Mouse (Mus musculus) liver, embryonic 15.5 days (tissue): ENCODE data around the gene Ccs. TPM values are rescaled to one million over a fixed set of nuclear protein-coding genes. Genes with fewer than 3 reads are reported as not detected.

Experiments used
- polyA plus RNA-seq: library from polyadenylated mRNA; unstranded; fragments of >200 nt; fragmentation: Nextera tagmentation; extraction: Ambion mirVana; gene quantifications from 2 replicates; pipeline ENCODE4 v1.2.1, GENCODE M21; 2015

Ccs gene
- polyA plus RNA-seq, 1 experiment from 2014 or later, result 52.4 TPM

Other genes starting within 250 kb of the Ccs start
- 0.43 and 0.46 TPM in 2 replicates for gene Lrfn4, start 223.7 kb downstream of the Ccs start, polyA plus RNA-seq
- 24.1 and 25.3 TPM in 2 replicates for gene Rce1, start 213.7 kb downstream of the Ccs start, polyA plus RNA-seq
- 0.40 and 0.71 TPM in 2 replicates for gene Gm960, start 140.7 kb downstream of the Ccs start, polyA plus RNA-seq
- gene Sptbn2, start 128.2 kb downstream of the Ccs start, polyA plus RNA-seq, result 0.05 and 0.10 TPM in 2 replicates
- gene Rbm4b, start 82.8 kb downstream of the Ccs start, polyA plus RNA-seq, result 15.6 and 18.7 TPM in 2 replicates
- gene Rbm4, start 45.4 kb downstream of the Ccs start, polyA plus RNA-seq, result 25.2 and 29.0 TPM in 2 replicates
- gene Gm21992, start 27.7 kb downstream of the Ccs start, polyA plus RNA-seq, result 11.6 and 12.7 TPM in 2 replicates
- 37.5 and 41.4 TPM in 2 replicates for gene Rbm14, start 27.7 kb downstream of the Ccs start, polyA plus RNA-seq
- gene Ccdc87, start within 50 bp of the Ccs start, polyA plus RNA-seq, result not detected in 2 replicates
- gene Ctsf, start 15.8 kb upstream of the Ccs start, polyA plus RNA-seq, result 25.8 and 28.8 TPM in 2 replicates
- 0.85 and 1.2 TPM in 2 replicates for gene Actn3, start 38.6 kb upstream of the Ccs start, polyA plus RNA-seq
- gene Zdhhc24, start 39.3 kb upstream of the Ccs start, polyA plus RNA-seq, result 9.7 and 10.9 TPM in 2 replicates
- gene Bbs1, start 67.3 kb upstream of the Ccs start, polyA plus RNA-seq, result 1.0 TPM in 2 replicates
- 46.0 and 47.8 TPM in 2 replicates for gene Dpp3, start 89.0 kb upstream of the Ccs start, polyA plus RNA-seq
- gene Peli3, start 103.8 kb upstream of the Ccs start, polyA plus RNA-seq, result 0.17 TPM in 2 replicates
- gene Mrpl11, start 122.8 kb upstream of the Ccs start, polyA plus RNA-seq, result 38.1 and 42.8 TPM in 2 replicates
- not detected in 2 replicates for gene Npas4, start 151.0 kb upstream of the Ccs start, polyA plus RNA-seq
- gene Slc29a2, start 184.5 kb upstream of the Ccs start, polyA plus RNA-seq, result 0.86 and 0.97 TPM in 2 replicates
- 8.9 TPM in 2 replicates for gene B4gat1, start 199.5 kb upstream of the Ccs start, polyA plus RNA-seq
- gene AC124502.3, start 199.6 kb upstream of the Ccs start, polyA plus RNA-seq, result 0.36 and 0.54 TPM in 2 replicates
- 24.0 and 25.5 TPM in 2 replicates for gene Brms1, start 202.0 kb upstream of the Ccs start, polyA plus RNA-seq
- gene Rin1, start 211.1 kb upstream of the Ccs start, polyA plus RNA-seq, result 0.17 and 0.38 TPM in 2 replicates
- 3.2 and 3.7 TPM in 2 replicates for gene Cd248, start 228.7 kb upstream of the Ccs start, polyA plus RNA-seq
- gene Tmem151a, start 246.2 kb upstream of the Ccs start, polyA plus RNA-seq, result 0.41 and 0.45 TPM in 2 replicates
- gene Yif1a, start 249.2 kb upstream of the Ccs start, polyA plus RNA-seq, result 49.4 and 55.3 TPM in 2 replicates